Mouse (Mus musculus) bone marrow macrophage, adult 2 months (primary cell): ENCODE measurements around the gene Dtx2.
A peak's percentile ranks its signal among the peaks of the same experiment; 100 is the strongest.

Source experiments
- CTCF ChIP-seq: IDR thresholded peaks from 2 replicates; pipeline ENCODE4 v1.5.1; 2012; ENCODE audit warnings: low read depth, mild to moderate bottlenecking, low read length, moderate library complexity
- POLR2A ChIP-seq: IDR thresholded peaks from 2 replicates; pipeline ENCODE4 v1.6.1; 2012; ENCODE audit warnings: mild to moderate bottlenecking, low read depth, low read length, borderline replicate concordance

DNA sequence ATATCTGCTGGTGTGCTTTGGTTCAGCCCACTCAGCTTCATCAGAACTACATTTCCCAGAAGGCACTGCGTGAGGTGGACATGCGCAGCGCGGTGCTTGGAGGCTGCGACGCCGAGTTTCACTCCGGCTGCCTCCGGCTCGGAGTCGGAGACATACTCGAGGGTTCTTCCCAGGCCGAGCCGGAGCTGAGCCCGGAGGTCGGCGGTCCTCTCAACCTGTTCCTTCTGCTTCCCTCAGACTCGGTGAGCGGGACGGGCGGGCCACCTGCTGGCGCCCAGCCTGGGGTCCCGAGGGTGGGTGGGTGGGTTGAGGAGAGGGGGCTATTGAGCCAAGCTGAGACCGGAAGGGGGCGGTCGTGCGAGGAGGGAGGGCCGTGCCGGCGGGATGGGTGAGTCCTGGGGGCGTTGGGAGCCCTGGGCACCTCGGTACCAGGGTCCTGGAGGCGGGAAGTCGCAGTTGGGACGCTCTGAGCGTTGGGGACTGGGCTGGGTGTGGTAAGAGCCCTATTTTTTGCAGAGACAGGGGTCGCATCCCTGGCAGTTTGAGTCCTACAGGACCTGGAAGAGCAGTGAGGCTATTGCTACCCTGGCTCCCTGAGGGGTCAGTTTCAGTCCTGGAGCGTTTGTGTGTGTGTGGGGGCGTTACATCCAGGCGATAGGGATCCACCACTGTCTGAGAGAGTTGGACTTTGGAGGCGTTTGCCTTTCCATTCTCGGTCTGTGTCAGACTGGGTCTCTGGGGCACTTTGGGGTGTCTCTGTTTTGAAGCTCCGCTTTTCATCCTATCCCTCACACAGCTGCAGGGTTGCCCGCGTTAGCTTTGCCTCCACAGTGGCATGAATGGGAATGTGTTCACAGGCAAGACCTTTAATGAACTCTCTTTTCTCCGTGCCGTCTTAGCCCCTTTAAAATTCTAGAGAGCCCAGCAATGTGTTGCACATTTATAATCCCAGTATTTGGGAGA is at the start of gene Dtx2:
- TF ChIP-seq CTCF: 0 out of 2 replicates have a peak, but pooled peaks have one; percentile 6
- TF ChIP-seq POLR2A: peak; percentile 66; the same call in 1 of the 2 replicates
